Mouse (Mus musculus): ENCODE measurements around the gene Tnxb.
"Not testable (repeated sequence)": the region's sequence is repeated elsewhere in the genome, so short reads cannot be mapped to it uniquely, and the experiment has no call there.

The Tnxb gene

DNA sequence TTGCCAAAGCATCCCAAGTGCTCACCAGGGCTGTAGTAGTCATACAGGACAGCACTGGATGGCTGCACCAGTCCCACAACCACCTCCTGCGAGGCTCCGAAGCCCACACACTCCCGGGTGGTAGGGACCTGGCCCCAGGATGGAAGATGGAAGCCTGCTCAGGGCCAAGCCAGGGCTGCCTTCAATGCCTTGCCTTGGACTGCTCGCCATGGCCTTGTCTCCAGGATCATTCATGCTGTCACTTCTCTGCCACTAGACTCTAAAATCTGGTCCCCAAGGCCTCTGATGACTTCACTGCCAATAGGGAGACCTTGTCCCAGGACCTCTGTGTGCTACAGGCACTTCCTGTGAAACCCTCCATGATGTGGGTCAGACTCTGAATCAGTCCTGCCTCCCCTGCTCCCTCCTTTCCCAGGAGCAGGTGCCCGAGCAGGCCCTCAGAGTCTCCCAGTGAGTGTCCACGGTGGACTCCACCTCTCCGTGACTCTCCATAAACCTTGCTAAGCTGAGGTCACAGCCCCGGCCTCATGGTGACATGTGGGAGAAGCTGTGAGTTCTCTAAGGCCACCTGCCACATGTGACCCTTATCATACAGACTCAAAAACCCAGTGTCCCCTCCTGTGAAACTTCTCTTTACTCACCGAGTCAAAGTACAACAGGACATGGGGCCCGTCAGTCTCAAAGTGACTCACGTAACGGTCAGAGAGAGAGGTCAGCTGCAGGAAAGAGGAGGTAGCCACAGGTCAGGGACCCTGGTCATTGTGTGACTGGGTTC is 59.6 kb downstream of the Tnxb start:
- DNase-seq (ENCODE audit: low read depth, low spot score), result not testable (repeated sequence)

DNA sequence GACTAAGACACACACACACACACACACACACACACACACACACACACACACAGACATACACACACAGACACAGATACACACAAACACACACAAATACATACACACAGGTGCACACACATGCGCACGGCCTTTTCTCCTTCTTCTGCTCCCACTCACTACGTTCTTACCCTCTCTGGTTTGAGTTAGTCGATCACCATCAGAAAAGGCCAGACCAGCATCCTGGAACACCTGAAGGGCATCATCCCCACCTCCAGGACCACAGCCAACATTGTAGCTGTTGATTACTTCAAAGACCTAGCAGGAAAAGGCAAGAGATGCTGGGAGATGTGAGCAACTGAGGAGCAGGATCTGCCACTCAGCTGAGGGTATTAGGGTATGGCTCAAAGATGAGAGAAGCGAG is 67.1 kb downstream of the Tnxb start:
- DNase-seq (ENCODE audit: low read depth, low spot score), result not testable (repeated sequence)

DNA sequence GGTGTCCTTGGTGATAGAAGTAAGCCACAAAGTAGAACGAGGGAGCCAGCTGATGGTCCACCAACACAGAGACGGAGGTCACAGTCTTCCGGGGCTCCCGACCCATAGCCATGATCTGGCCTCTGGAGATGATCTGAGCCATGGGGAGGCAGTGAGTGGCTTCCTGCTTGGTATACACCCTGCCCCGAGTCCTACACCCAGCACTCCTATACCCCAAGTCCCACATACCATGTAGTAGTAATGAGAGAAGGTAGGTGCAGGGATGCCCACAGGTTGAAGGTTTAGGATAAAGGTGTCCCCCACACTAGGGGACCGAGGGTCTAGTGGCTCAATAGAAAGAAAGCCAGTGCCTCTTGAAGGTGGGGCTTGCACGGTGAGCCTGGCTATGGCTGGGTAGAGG is 69.4 kb downstream of the Tnxb start:
- not testable (repeated sequence) for DNase-seq (ENCODE audit: low read depth, low spot score)

DNA sequence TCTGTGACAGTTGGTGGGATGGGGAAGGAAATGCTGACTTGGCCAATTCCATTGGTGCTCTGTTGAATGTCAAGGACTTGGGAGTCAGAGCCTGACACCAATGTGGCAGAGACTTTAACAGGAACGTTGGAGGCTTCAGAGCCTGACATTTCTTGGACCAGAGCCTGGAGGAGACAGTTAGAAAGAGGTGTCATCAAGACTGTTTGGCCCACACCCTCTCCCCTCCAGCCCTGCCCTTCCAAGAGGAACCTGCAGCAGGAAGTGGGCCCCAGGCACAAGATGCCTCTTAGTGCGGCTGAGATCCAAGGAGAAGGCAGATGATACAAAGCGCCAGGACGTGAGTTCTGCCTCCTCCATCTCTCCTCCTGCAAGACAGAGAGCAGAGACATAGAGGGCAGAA is 69.9 kb downstream of the Tnxb start:
- DNase-seq (ENCODE audit: low read depth, low spot score), result no peak

DNA sequence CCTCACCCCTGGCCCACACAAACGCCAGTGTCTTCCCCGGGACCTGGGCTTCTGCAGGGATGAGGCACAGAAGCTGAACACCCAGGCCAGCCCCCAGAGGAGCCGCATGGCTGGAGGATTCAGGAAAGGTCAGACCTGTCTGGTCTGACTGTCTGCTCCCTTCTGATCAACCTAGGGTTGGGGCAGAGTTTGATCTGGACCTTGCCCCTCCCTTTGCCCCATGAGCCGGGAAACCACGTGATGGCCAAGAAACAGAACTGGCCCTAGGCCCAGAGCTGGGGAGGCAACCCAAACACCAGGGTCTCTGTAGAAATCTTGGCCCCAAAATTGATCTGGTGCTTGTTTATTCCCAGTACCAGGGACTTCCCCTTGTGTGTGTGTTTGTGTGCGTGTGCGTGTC is 73.4 kb downstream of the Tnxb start, which contains the start of gene C4b:
C4b (minus strand) TSS at position 164 of the 400 bp plus-strand sequence.
- no peak for DNase-seq (ENCODE audit: low read depth, low spot score)

DNA sequence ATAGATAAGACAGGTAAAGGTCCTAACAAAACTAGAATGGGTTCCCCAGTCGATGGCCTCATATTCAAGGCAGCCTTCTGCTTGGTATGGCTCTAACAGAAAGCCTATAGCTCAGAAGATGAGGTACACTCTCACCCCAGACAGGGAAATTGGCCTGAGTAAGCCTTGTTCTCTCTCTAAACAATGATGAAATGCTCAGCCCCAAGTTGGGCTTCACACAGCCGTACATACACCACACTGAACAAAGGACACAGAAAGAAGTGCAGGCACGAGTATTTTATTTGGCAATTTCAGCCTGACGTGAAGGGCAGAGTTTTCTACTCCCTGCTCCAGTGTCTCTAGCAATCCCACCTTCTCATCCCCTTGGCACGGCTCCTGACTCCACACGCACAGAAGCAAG is 73.9 kb downstream of the Tnxb start:
- DNase-seq (ENCODE audit: low read depth, low spot score), result no peak

DNA sequence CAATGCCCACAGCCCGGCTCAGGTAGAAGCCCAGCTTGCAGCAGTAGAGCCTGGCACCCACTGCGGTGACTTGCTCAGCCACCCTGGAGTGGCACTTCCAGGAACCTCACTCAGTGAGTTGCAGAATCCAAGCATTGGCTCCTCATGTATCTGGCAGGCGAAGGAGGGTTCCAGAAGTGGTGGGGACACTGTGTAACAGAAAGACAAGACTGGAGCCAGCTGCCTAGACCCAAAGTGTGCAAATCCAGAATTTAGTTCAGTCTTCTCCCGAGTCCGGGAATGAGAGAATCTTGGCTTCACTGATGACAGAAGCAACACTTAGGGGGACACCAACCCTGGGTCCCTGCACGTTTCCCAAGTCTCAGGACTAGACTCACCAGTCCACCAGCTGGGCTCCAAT is 74.3 kb downstream of the Tnxb start:
- not testable (repeated sequence) for DNase-seq (ENCODE audit: low read depth, low spot score)

DNA sequence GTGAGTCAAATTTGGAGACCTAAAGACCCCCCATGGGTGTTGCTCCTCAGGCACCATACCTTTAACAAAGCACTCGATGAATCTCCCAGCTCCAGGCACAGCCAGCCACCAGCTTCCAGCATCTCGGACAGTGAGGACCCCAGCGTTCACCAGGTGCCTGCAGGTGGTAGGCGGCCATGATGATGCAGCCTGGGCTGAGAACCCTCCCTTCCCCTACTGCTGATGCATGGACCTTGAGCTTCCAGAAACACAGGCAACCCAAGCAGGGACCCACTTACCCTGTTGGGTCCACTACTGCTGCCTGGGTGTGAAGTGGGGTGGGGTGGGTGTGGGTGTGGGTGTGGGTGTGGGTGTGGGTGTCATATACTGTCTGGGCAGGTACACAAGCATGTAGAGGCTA is 74.8 kb downstream of the Tnxb start:
- not testable (repeated sequence) for DNase-seq (ENCODE audit: low read depth, low spot score)

DNA sequence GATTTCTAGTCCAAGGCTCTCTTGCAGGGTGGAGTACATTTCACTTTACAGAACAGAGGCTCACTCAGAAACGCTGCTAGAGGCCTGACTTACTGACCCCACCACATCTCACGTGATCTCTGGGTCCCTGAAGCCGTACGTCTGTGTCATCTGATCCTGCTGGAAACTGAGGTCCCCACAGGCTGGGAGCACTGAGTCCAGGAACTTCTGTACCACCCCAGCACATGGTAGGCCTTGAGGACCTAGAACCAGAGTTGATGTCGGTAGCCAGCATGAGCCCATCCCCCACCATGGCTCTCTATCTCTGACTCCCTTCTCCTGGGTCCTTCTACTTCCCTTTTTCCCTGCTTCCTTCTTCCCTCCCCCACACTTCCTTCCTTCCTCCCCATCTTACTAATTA is 76.2 kb downstream of the Tnxb start:
- no peak for DNase-seq (ENCODE audit: low read depth, low spot score)

DNA sequence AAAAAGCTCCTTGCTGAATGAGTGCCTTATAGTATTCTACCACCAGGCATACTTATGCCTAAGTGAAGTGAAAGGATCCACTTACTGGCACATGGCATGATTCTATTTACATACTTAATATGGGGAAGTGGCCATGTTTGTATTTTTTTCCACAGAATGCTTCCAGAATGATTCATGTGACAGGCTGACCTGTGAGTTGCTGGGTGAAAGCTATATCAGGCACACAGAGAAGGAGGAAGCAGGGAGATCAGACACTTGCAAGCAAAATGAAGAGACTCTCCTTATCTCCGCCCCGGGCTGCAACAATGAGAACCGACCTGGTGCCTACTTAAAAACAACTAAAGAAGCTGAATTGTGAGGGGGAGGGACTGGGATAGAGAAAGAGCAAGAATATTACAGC is 91.1 kb downstream of the Tnxb start:
- DNase-seq (ENCODE audit: low read depth, low spot score), result no peak
